Mouse (Mus musculus): ENCODE results near the gene Gdpgp1. TPM values are rescaled to one million over a fixed set of nuclear protein-coding genes. Genes with fewer than 3 reads are reported as not detected.

The Gdpgp1 gene
- polyA plus RNA-seq, 1 experiment = 3.9 TPM

GRCm38 (mm10) chr7:80207314-80207731, 25.3 kb upstream of the Gdpgp1 start:
- 57% methylated on average over 3 of the region's 3 CpGs for WGBS
- H3K27ac ChIP-seq (ENCODE audit: insufficient read depth, low read length) = no peak overlapping the region
- TF ChIP-seq POLR2A (IDR thresholded peaks at IDR 0.05; ENCODE audit: borderline replicate concordance, insufficient read depth, low read length) = no peak
- no peak for TF ChIP-seq CTCF (IDR thresholded peaks at IDR 0.05; ENCODE audit: borderline replicate concordance, insufficient read depth, low read depth, low read length)
- DNase-seq = no peak
- no peak overlapping the region for H3K4me3 ChIP-seq (replicated peaks; ENCODE audit: insufficient read depth, low read depth, low read length)
- peaks cover 23% of the 10 kb centered on the region for H3K4me1 ChIP-seq (ENCODE audit: control insufficient read depth, insufficient read depth, low read length)
- H3K27me3 ChIP-seq (ENCODE audit: control insufficient read depth, insufficient read depth, low read length) = no peaks in the 10 kb centered on the region

- H3K4me1 ChIP-seq (ENCODE audit: control insufficient read depth, insufficient read depth, low read length) = peaks cover 23% of the 10 kb centered on the region
- H3K4me3 ChIP-seq (replicated peaks; ENCODE audit: insufficient read depth, low read depth, low read length) = no peak overlapping the region
- 67% methylated on average over 18 of the region's 18 CpGs for WGBS
- DNase-seq = no peak
- H3K27me3 ChIP-seq (ENCODE audit: control insufficient read depth, insufficient read depth, low read length) = no peaks in the 10 kb centered on the region
- H3K27ac ChIP-seq (ENCODE audit: insufficient read depth, low read length) = no peak overlapping the region
- TF ChIP-seq CTCF (IDR thresholded peaks at IDR 0.05; ENCODE audit: borderline replicate concordance, insufficient read depth, low read depth, low read length) = no peak
- no peak for TF ChIP-seq POLR2A (IDR thresholded peaks at IDR 0.05; ENCODE audit: borderline replicate concordance, insufficient read depth, low read length)
These were observed 24.5 kb upstream of the Gdpgp1 start for GRCm38 (mm10) chr7:80208026-80208642.

- no peak overlapping the region for H3K4me3 ChIP-seq (replicated peaks; ENCODE audit: insufficient read depth, low read depth, low read length)
- 56% methylated on average over 10 of the region's 10 CpGs for WGBS
- H3K4me1 ChIP-seq (ENCODE audit: control insufficient read depth, insufficient read depth, low read length) = peaks cover 23% of the 10 kb centered on the region
- H3K27me3 ChIP-seq (ENCODE audit: control insufficient read depth, insufficient read depth, low read length) = no peaks in the 10 kb centered on the region
- no peak for DNase-seq
- TF ChIP-seq CTCF (IDR thresholded peaks at IDR 0.05; ENCODE audit: borderline replicate concordance, insufficient read depth, low read depth, low read length) (no peak), POLR2A (IDR thresholded peaks at IDR 0.05; ENCODE audit: borderline replicate concordance, insufficient read depth, low read length) (no peak)
- H3K27ac ChIP-seq (ENCODE audit: insufficient read depth, low read length) = no peak overlapping the region
These were observed 23.8 kb upstream of the Gdpgp1 start for GRCm38 (mm10) chr7:80208738-80209430.

GRCm38 (mm10) chr7:80209669-80210068, 23.0 kb upstream of the Gdpgp1 start:
- Histone ChIP-seq H3K4me1 (ENCODE audit: control insufficient read depth, insufficient read depth, low read length) (peaks cover 23% of the 10 kb centered on the region), H3K27me3 (ENCODE audit: control insufficient read depth, insufficient read depth, low read length) (no peaks in the 10 kb centered on the region), H3K27ac (ENCODE audit: insufficient read depth, low read length) (no peak overlapping the region), H3K4me3 (replicated peaks; ENCODE audit: insufficient read depth, low read depth, low read length) (no peak overlapping the region)
- no peak for TF ChIP-seq CTCF (IDR thresholded peaks at IDR 0.05; ENCODE audit: borderline replicate concordance, insufficient read depth, low read depth, low read length)
- TF ChIP-seq POLR2A (IDR thresholded peaks at IDR 0.05; ENCODE audit: borderline replicate concordance, insufficient read depth, low read length) = no peak
- WGBS = 87% methylated on average over 6 of the region's 6 CpGs
- no peak for DNase-seq

GRCm38 (mm10) chr7:80210982-80211381, 21.7 kb upstream of the Gdpgp1 start:
- no peak for DNase-seq
- peaks cover 23% of the 10 kb centered on the region for H3K4me1 ChIP-seq (ENCODE audit: control insufficient read depth, insufficient read depth, low read length)
- TF ChIP-seq POLR2A (IDR thresholded peaks at IDR 0.05; ENCODE audit: borderline replicate concordance, insufficient read depth, low read length) (no peak), CTCF (IDR thresholded peaks at IDR 0.05; ENCODE audit: borderline replicate concordance, insufficient read depth, low read depth, low read length) (no peak)
- H3K4me3 ChIP-seq (replicated peaks; ENCODE audit: insufficient read depth, low read depth, low read length) = no peak overlapping the region
- WGBS = 83% methylated on average over 4 of the region's 4 CpGs
- H3K27me3 ChIP-seq (ENCODE audit: control insufficient read depth, insufficient read depth, low read length) = no peaks in the 10 kb centered on the region
- no peak overlapping the region for H3K27ac ChIP-seq (ENCODE audit: insufficient read depth, low read length)

GRCm38 (mm10) chr7:80213604-80214003, 19.1 kb upstream of the Gdpgp1 start:
- 61% methylated on average over 7 of the region's 7 CpGs for WGBS
- H3K4me1 ChIP-seq (ENCODE audit: control insufficient read depth, insufficient read depth, low read length) = peaks cover 5% of the 10 kb centered on the region; the same call in 1 of the 2 replicates
- no peaks in the 10 kb centered on the region for H3K27me3 ChIP-seq (ENCODE audit: control insufficient read depth, insufficient read depth, low read length)
- DNase-seq = no peak
- no peak overlapping the region for H3K27ac ChIP-seq (ENCODE audit: insufficient read depth, low read length)
- no peak overlapping the region for H3K4me3 ChIP-seq (replicated peaks; ENCODE audit: insufficient read depth, low read depth, low read length)
- TF ChIP-seq POLR2A (IDR thresholded peaks at IDR 0.05; ENCODE audit: borderline replicate concordance, insufficient read depth, low read length) (no peak), CTCF (IDR thresholded peaks at IDR 0.05; ENCODE audit: borderline replicate concordance, insufficient read depth, low read depth, low read length) (no peak)

GRCm38 (mm10) chr7:80214459-80214858, 18.2 kb upstream of the Gdpgp1 start:
- Histone ChIP-seq H3K27ac (ENCODE audit: insufficient read depth, low read length) (no peak overlapping the region), H3K27me3 (ENCODE audit: control insufficient read depth, insufficient read depth, low read length) (no peaks in the 10 kb centered on the region), H3K4me3 (replicated peaks; ENCODE audit: insufficient read depth, low read depth, low read length) (no peak overlapping the region), H3K4me1 (ENCODE audit: control insufficient read depth, insufficient read depth, low read length) (no peaks in the 10 kb centered on the region)
- TF ChIP-seq POLR2A (IDR thresholded peaks at IDR 0.05; ENCODE audit: borderline replicate concordance, insufficient read depth, low read length) (no peak), CTCF (IDR thresholded peaks at IDR 0.05; ENCODE audit: borderline replicate concordance, insufficient read depth, low read depth, low read length) (no peak)
- DNase-seq = no peak
- 89% methylated on average over 8 of the region's 8 CpGs for WGBS

- TF ChIP-seq POLR2A (IDR thresholded peaks at IDR 0.05; ENCODE audit: borderline replicate concordance, insufficient read depth, low read length) = no peak
- peak; percentile 86 for TF ChIP-seq CTCF (IDR thresholded peaks at IDR 0.05; ENCODE audit: borderline replicate concordance, insufficient read depth, low read depth, low read length)
- Histone ChIP-seq H3K4me3 (replicated peaks; ENCODE audit: insufficient read depth, low read depth, low read length) (no peak overlapping the region), H3K4me1 (ENCODE audit: control insufficient read depth, insufficient read depth, low read length) (no peaks in the 10 kb centered on the region), H3K27ac (ENCODE audit: insufficient read depth, low read length) (no peak overlapping the region), H3K27me3 (ENCODE audit: control insufficient read depth, insufficient read depth, low read length) (no peaks in the 10 kb centered on the region)
- 13% methylated on average over 4 of the region's 4 CpGs for WGBS
- peak; percentile 62 to 78 for DNase-seq
These were observed 17.3 kb upstream of the Gdpgp1 start for GRCm38 (mm10) chr7:80215398-80215797.
